In the genomic region with DNA sequence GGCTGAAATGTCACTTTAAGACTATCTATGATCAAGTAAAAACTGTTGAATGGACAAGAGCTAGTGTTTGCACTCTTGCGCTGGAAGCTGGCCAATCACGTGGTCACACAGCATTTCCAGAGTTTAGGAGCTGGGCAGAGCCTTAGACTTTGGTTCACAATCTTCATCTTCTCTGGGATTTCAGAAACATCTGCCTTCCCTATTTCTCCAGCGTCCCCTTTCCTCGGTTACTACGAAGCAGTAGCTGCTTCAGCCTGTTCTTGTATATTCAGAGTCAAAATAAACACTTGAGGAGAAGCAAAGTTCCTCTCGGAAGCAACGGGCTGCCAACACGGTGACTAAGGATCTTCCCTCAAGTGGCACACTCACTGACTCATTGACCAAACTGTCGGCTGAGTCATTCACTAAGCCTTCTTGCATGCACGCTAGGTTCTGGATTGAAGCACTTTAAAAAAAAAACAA, we compare ENCODE assay signal across 8 mouse cellular contexts. TPM values are rescaled to one million over a fixed set of nuclear protein-coding genes. Genes with fewer than 3 reads are reported as not detected.
DNase-seq lines count a peak whose midpoint lies in the region; ATAC-seq lines count a peak whose summit lies in the region.
"Had no signal": no experiment of that assay in that cellular context is flagged by ENCODE, and none has a peak within 500 bp of the region (broad histone marks: within the 10 kb centered on the region; RNA-seq: fewer than 3 reads in every experiment).

No protein-coding gene starts in this region.

- H3K27ac ChIP-seq in heart, embryonic 14.5 days (replicated peaks in 1 of 2; ENCODE audit: control insufficient read depth in 1 of 2, insufficient read depth in 1 of 2, low read depth in 2 of 2, low read length in 2 of 2): 0 out of 4 replicates have a peak overlapping the region, but pooled peaks of 1 of the 2 experiments have one; percentile 4
- H3K27ac ChIP-seq in midbrain, embryonic 11.5 days (ENCODE audit: low read depth, low read length): no peak overlapping the region
- no peak overlapping the region for H3K27ac ChIP-seq in forebrain, embryonic 10.5 days
- H3K27ac ChIP-seq: liver, embryonic 14.5 days had no signal

- H3K27me3 ChIP-seq in heart, embryonic 14.5 days (ENCODE audit: control insufficient read depth, insufficient read depth, low read length): no peaks in the 10 kb centered on the region
- no peaks in the 10 kb centered on the region for H3K27me3 ChIP-seq in midbrain, embryonic 11.5 days (ENCODE audit: control insufficient read depth, insufficient read depth, low read length)
- no peaks in the 10 kb centered on the region for H3K27me3 ChIP-seq in forebrain, embryonic 10.5 days (ENCODE audit: poor library complexity, severe bottlenecking)

- H3K9ac ChIP-seq in heart, embryonic 14.5 days (ENCODE audit: low read length): no peak overlapping the region
- no peak overlapping the region for H3K9ac ChIP-seq in midbrain, embryonic 11.5 days (ENCODE audit: low read length)
- H3K9ac ChIP-seq: liver, embryonic 14.5 days had no signal

- 13% methylated on average over 10 of the region's 10 CpGs for WGBS in heart, embryonic 14.5 days
- 76% methylated on average over 10 of the region's 10 CpGs for WGBS in midbrain, embryonic 11.5 days
- WGBS in forebrain, embryonic 10.5 days: 85% methylated on average over 10 of the region's 10 CpGs

- no peaks in the 10 kb centered on the region for H3K36me3 ChIP-seq in heart, embryonic 14.5 days (ENCODE audit: control insufficient read depth, insufficient read depth, low read length)
- no peaks in the 10 kb centered on the region for H3K36me3 ChIP-seq in midbrain, embryonic 11.5 days (ENCODE audit: control insufficient read depth, insufficient read depth, low read length)
- H3K36me3 ChIP-seq in forebrain, embryonic 10.5 days (replicated peaks): no peaks in the 10 kb centered on the region

- peak; percentile 76 to 88 for DNase-seq in adrenal gland, adult (ENCODE audit: inconsistent age in 2 of 2, low spot score in 1 of 2)
- peak; percentile 64 for DNase-seq in c-Kit-positive CD71-negative TER-119-negative erythroid progenitor cells, embryonic 14.5 days (ENCODE audit: low read depth)
- DNase-seq in left cerebral cortex, adult 9 months (ENCODE audit: low spot score in 2 of 2): peak; percentile 28 to 72
- peak; percentile 37 to 45 for DNase-seq in monocyte, adult 2 months (ENCODE audit: low read depth in 1 of 2, low spot score in 2 of 2)
- no peak for DNase-seq in midbrain, embryonic 11.5 days (ENCODE audit: low spot score, missing footprints)
- DNase-seq in forebrain, embryonic 10.5 days (ENCODE audit: extremely low spot score, low spot score): no peak

- peaks cover 4 to 8% of the 10 kb centered on the region in 2 experiments; a peak in 3 of 4 replicates for H3K4me1 ChIP-seq in heart, embryonic 14.5 days (ENCODE audit: control insufficient read depth in 2 of 2, insufficient read depth in 2 of 2, low read length in 2 of 2)
- no peaks in the 10 kb centered on the region for H3K4me1 ChIP-seq in midbrain, embryonic 11.5 days (ENCODE audit: control insufficient read depth, insufficient read depth, low read length)
- H3K4me1 ChIP-seq in forebrain, embryonic 10.5 days: no peaks in the 10 kb centered on the region

- no peak for ATAC-seq in heart, embryonic 14.5 days (ENCODE audit: insufficient number of reproducible peaks, insufficient read depth, low FRiP score, low read depth)
- no peak for ATAC-seq in midbrain, embryonic 11.5 days (ENCODE audit: low FRiP score)

- no peaks in the 10 kb centered on the region for H3K9me3 ChIP-seq in heart, embryonic 14.5 days (ENCODE audit: control insufficient read depth, low read length)
- no peaks in the 10 kb centered on the region for H3K9me3 ChIP-seq in midbrain, embryonic 11.5 days (ENCODE audit: control insufficient read depth, low read length)
- H3K9me3 ChIP-seq in forebrain, embryonic 10.5 days: no peaks in the 10 kb centered on the region

- H3K4me3 ChIP-seq in heart, embryonic 14.5 days (ENCODE audit: control insufficient read depth in 1 of 2, insufficient read depth in 1 of 2, low read depth in 1 of 2, low read length in 2 of 2): peak overlapping the region in 1 of 2 experiments; percentile 11; a peak in 1 of 4 replicates
- no peak overlapping the region for H3K4me3 ChIP-seq in midbrain, embryonic 11.5 days (ENCODE audit: low read depth, low read length)
- H3K4me3 ChIP-seq in forebrain, embryonic 10.5 days: no peak overlapping the region

- H3K4me2 ChIP-seq in heart, embryonic 14.5 days (ENCODE audit: low read length): peak overlapping the region; percentile 47
- H3K4me2 ChIP-seq in midbrain, embryonic 11.5 days: no peak overlapping the region

RNA-seq across cellular contexts. Expression of gene Gsdme, which starts 8.9 kb away (rescaled TPM):
- polyA plus RNA-seq in heart, embryonic 14.5 days (2014; fragmentation: Nextera tagmentation; extraction: Ambion mirVana): 37.7 and 39.8 TPM in 2 replicates
- 52.9 and 55.2 TPM in 2 replicates for polyA plus RNA-seq in midbrain, embryonic 11.5 days (2014; fragmentation: Nextera tagmentation; extraction: Ambion mirVana)
- 57.2 and 59.1 TPM in 2 replicates for polyA plus RNA-seq in forebrain, embryonic 10.5 days (2016; fragmentation: Nextera tagmentation; extraction: Ambion mirVana)

Comparison
In these comparisons a context has a peak if more than half of its experiments do, and no peak if none do; other contexts are left out.
1. DNase-seq: peak in adrenal gland, adult (2 of 2), c-Kit-positive CD71-negative TER-119-negative erythroid progenitor cells, embryonic 14.5 days (single experiment), left cerebral cortex, adult 9 months (2 of 2) and monocyte, adult 2 months (2 of 2); none in midbrain, embryonic 11.5 days (single experiment) and forebrain, embryonic 10.5 days (single experiment).